Mouse (Mus musculus): ENCODE results near the gene Pstpip1.

The Pstpip1 gene

GRCm38 (mm10) chr9:56106274-56107072 is 16.7 kb downstream of the Pstpip1 start:
- DNase-seq (ENCODE audit: low read depth, low spot score) = no peak

GRCm38 (mm10) chr9:56107527-56107926 is 17.8 kb downstream of the Pstpip1 start:
- DNase-seq (ENCODE audit: low read depth, low spot score) = no peak

GRCm38 (mm10) chr9:56108174-56108573 is 18.4 kb downstream of the Pstpip1 start:
- no peak for DNase-seq (ENCODE audit: low read depth, low spot score)

GRCm38 (mm10) chr9:56118091-56118490 is 28.3 kb downstream of the Pstpip1 start:
- DNase-seq (ENCODE audit: low read depth, low spot score) = no peak

- peak; percentile 92 for DNase-seq (ENCODE audit: low read depth, low spot score)
These were observed 28.8 kb downstream of the Pstpip1 start for GRCm38 (mm10) chr9:56118582-56118981.

- no peak for DNase-seq (ENCODE audit: low read depth, low spot score)
These were observed 29.9 kb downstream of the Pstpip1 start for GRCm38 (mm10) chr9:56119651-56120050.

GRCm38 (mm10) chr9:56121097-56121496 is 31.3 kb downstream of the Pstpip1 start:
- peak; percentile 59 for DNase-seq (ENCODE audit: low read depth, low spot score)

- DNase-seq (ENCODE audit: low read depth, low spot score) = no peak
These were observed 33.2 kb downstream of the Pstpip1 start for GRCm38 (mm10) chr9:56122973-56123372.

- no peak for DNase-seq (ENCODE audit: low read depth, low spot score)
These were observed 33.9 kb downstream of the Pstpip1 start for GRCm38 (mm10) chr9:56123613-56124012.

GRCm38 (mm10) chr9:56124561-56124960 is 34.8 kb downstream of the Pstpip1 start:
- DNase-seq (ENCODE audit: low read depth, low spot score) = no peak

- no peak for DNase-seq (ENCODE audit: low read depth, low spot score)
These were observed 36.9 kb downstream of the Pstpip1 start for GRCm38 (mm10) chr9:56126453-56127173.

GRCm38 (mm10) chr9:56128331-56128730 is 38.6 kb downstream of the Pstpip1 start:
- no peak for DNase-seq (ENCODE audit: low read depth, low spot score)

- DNase-seq (ENCODE audit: low read depth, low spot score) = no peak
These were observed 40.2 kb downstream of the Pstpip1 start for GRCm38 (mm10) chr9:56129951-56130350.

GRCm38 (mm10) chr9:56130536-56130935 is 40.8 kb downstream of the Pstpip1 start:
- DNase-seq (ENCODE audit: low read depth, low spot score) = no peak

GRCm38 (mm10) chr9:56131813-56132525 is 42.2 kb downstream of the Pstpip1 start:
- DNase-seq (ENCODE audit: low read depth, low spot score) = peak; percentile 50

GRCm38 (mm10) chr9:56133970-56134369 is 44.2 kb downstream of the Pstpip1 start:
- DNase-seq (ENCODE audit: low read depth, low spot score) = no peak

GRCm38 (mm10) chr9:56134614-56135013 is 44.9 kb downstream of the Pstpip1 start:
- no peak for DNase-seq (ENCODE audit: low read depth, low spot score)

GRCm38 (mm10) chr9:56135590-56136197 is 45.9 kb downstream of the Pstpip1 start:
- DNase-seq (ENCODE audit: low read depth, low spot score) = no peak

- DNase-seq (ENCODE audit: low read depth, low spot score) = no peak
These were observed 52.0 kb downstream of the Pstpip1 start for GRCm38 (mm10) chr9:56141776-56142175.

- DNase-seq (ENCODE audit: low read depth, low spot score) = no peak
These were observed 54.7 kb downstream of the Pstpip1 start for GRCm38 (mm10) chr9:56144366-56145003.

- DNase-seq (ENCODE audit: low read depth, low spot score) = no peak
These were observed 56.7 kb downstream of the Pstpip1 start for GRCm38 (mm10) chr9:56146326-56146923.
